Mouse (Mus musculus): ENCODE data around the gene 4930556J24Rik. TPM values are rescaled to one million over a fixed set of nuclear protein-coding genes. Genes with fewer than 3 reads are reported as not detected.
"Not testable (repeated sequence)": the region's sequence is repeated elsewhere in the genome, so short reads cannot be mapped to it uniquely, and the experiment has no call there.

Gene 4930556J24Rik
- polyA plus RNA-seq, 1 experiment from 2014 or later: 0.15 TPM

DNA sequence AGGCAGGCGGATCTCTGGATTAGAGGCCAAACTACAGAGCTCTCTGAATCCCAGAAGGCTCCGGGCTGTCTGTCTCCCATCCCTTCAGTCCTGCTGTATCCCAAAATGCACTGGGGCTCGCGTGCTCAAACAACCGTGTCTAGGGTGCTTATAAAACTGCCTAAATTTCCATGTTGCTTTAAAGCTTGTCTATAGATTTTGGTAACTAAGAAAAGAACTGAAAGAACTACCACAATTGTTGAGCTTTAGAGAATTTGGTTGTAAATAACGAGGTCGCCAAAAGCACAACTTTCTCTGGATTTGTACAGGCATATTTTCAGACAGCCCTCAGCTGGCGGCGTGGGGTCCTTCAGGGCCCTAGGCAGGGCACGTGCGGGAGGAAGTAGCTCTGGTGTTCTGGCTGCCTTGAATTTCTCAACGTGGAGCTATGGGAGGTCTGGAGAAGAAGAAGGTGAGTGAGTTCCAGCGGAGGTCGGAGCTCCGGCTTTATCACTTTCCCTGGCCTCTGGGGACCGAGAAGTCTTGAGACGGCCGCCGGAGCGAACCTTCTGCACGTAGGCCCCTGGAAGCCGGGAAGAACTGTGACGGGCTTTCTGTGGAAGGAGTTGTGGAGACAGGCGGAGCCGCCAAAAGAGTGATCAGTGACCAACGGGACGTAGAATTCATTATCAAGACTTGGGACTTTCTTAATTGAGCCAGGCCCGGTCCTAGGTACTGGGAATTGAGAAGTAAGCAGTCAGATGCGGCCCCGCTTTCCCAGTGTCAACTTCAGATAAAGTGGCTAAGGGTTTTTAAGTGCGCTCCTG is 12.8 kb downstream of the 4930556J24Rik start, which contains the start of gene Pes1:
Pes1 (plus strand) TSS at position 366 of the 806 bp plus-strand sequence.
- Histone ChIP-seq H3K36me3 (peaks cover 15% of the 10 kb centered on the region), H3K4me3 (peak within 1 kb of the TSS; percentile 91), H3K9me3 (no peaks in the 10 kb centered on the region), H3K27me3 (ENCODE audit: insufficient read depth, poor library complexity, severe bottlenecking) (no peaks in the 10 kb centered on the region), H3K4me1 (peaks cover 13% of the 10 kb centered on the region; the same call in 1 of the 2 replicates), H3K27ac (peak within 1 kb of the TSS; percentile 91)
- peak; percentile 92 for DNase-seq (ENCODE audit: low spot score)
- WGBS: under 1% methylated on average over 31 of the region's 31 CpGs

DNA sequence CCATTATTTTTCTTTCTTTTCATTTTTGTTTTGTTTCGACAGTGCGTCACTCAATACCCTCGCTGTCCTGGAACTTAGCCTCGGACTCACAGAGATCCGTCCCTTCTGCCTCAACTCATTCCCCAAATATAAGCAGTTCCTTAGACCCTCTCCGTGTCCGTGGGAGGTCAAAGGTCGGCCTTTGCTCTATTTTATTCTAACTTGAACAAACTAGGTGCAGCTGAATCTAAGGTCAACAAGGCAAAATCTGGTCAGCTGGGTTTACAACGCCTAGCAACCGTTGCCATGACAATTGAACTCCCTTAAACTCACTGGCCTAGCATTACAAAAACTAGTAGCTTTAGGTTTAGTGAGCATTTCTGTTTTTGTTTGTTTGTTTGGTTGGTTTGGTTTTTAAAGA is 13.4 kb downstream of the 4930556J24Rik start:
- Histone ChIP-seq H3K4me1 (peaks cover 13% of the 10 kb centered on the region; the same call in 1 of the 2 replicates), H3K4me3 (peak overlapping the region; percentile 91), H3K27ac (peak overlapping the region; percentile 91), H3K9me3 (no peaks in the 10 kb centered on the region), H3K36me3 (peaks cover 9% of the 10 kb centered on the region), H3K27me3 (ENCODE audit: insufficient read depth, poor library complexity, severe bottlenecking) (no peaks in the 10 kb centered on the region)
- 82% methylated on average over 10 of the region's 10 CpGs for WGBS
- DNase-seq (ENCODE audit: low spot score): no peak

DNA sequence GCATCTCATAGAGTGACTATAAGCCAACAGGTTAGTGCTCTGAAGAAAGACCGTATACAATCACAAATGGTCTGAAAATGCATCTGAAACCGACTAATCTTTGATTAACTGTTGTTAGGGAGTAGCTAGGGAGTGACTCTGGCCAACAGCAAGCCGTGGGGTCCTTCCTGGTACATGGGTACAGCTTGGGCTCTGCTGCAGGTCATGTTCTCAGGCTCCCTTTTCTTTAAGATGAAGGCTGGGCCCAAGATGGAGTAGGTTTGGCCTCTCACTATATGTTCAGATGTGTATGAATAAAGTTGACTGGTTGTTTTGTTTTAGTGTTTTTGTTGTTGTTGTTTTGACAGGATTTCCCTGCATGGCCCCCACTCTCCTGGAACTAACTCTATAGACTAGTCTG is 14.8 kb downstream of the 4930556J24Rik start:
- Histone ChIP-seq H3K27me3 (ENCODE audit: insufficient read depth, poor library complexity, severe bottlenecking) (no peaks in the 10 kb centered on the region), H3K4me1 (peaks cover 13% of the 10 kb centered on the region; the same call in 1 of the 2 replicates), H3K27ac (no peak overlapping the region), H3K4me3 (no peak overlapping the region), H3K36me3 (peaks cover 3% of the 10 kb centered on the region; the same call in 1 of the 2 replicates), H3K9me3 (no peaks in the 10 kb centered on the region)
- 62% methylated on average over 3 of the region's 3 CpGs for WGBS
- DNase-seq (ENCODE audit: low spot score): peak; percentile 59

DNA sequence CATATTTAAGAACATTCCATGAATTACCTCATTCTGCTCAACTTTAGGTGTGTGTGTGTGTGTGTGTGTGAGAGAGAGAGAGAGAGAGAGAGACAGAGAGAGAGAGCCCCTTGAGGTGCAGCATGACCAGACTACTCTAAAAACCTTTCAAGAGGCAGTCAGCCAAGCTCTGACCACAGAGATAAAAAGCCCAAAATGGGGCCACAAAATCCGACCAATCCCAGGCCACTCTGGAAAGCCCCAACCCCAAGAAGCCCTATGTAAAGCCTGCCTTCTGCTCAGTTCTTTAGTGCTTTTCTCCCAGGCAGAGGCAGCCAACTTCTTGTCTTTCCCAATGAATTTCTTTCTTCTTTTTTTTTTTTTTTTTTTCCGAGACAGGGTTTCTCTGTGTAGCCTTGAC is 15.7 kb downstream of the 4930556J24Rik start:
- no peaks in the 10 kb centered on the region for H3K9me3 ChIP-seq
- H3K36me3 ChIP-seq: no peaks in the 10 kb centered on the region
- no peak overlapping the region for H3K4me3 ChIP-seq
- no peaks in the 10 kb centered on the region for H3K27me3 ChIP-seq (ENCODE audit: insufficient read depth, poor library complexity, severe bottlenecking)
- peaks cover 13% of the 10 kb centered on the region; the same call in 1 of the 2 replicates for H3K4me1 ChIP-seq
- H3K27ac ChIP-seq: no peak overlapping the region
- WGBS: 32% methylated on average over 2 of the region's 2 CpGs
- DNase-seq (ENCODE audit: low spot score): peak; percentile 65

DNA sequence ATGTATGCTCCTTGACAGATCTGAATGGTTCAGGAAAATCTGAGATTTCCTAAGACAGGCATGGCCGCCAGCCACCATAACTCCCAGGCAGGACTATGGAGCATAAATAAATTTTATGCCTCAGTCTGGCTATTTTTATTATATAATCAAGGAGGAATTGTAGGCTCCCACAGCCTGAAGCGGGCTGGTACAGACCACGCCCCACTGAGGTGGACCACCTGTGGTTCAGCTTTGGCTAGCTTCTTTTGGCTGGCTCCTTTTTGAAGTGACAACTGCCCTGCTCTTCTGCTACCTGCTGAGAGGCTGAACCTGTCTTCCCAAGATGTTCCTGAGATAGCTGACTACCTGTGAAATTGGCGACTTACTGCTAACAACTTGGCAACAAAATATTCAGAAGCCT is 21.2 kb downstream of the 4930556J24Rik start:
- not testable (repeated sequence) for H3K27me3 ChIP-seq (ENCODE audit: insufficient read depth, poor library complexity, severe bottlenecking); H3K36me3 ChIP-seq; DNase-seq (ENCODE audit: low spot score); H3K4me1 ChIP-seq; H3K27ac ChIP-seq; H3K9me3 ChIP-seq; H3K4me3 ChIP-seq
- WGBS: 67% methylated on average over 4 of the region's 4 CpGs

DNA sequence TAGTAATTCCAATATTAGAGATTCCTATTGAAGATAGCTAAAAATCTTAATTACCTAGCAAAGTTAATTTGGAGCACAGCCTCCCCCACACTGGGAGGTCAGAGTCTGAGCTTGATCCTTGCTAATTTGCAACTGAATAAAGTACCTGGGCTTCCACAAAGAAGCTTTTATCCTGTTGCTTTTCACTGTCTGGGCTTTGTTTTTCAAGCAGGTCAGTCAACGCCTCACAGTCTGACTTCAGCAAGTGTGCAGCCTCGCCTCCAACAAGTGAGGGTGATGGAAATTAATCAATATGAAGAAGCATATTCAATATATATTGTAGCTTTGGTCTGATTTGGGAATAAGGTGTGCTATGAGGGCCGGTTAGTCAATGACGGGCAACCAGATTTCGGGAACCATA is 21.7 kb downstream of the 4930556J24Rik start:
- not testable (repeated sequence) for H3K9me3 ChIP-seq; H3K27me3 ChIP-seq (ENCODE audit: insufficient read depth, poor library complexity, severe bottlenecking); H3K4me3 ChIP-seq; DNase-seq (ENCODE audit: low spot score); H3K27ac ChIP-seq; H3K36me3 ChIP-seq; H3K4me1 ChIP-seq
- 81% methylated on average over 5 of the region's 5 CpGs for WGBS

DNA sequence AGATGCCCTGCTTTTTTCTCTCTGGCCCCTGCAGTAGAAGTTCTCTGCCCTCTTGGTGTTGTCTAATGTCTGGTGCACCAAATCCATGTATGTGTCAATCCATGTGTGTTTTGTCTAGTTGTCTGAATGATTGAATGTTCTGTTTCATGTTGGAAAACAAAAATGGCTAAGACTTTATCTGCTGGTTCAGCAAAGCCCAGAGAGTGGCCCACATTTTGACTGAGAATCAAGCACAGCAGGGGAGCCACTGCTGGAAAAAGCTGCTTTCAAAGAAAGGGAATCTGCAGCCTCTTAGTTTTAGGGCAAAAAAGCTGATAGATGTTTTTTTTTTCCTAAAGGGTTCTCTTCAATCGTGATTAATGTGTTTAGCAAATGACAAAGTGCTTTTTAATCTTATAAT is 30.2 kb downstream of the 4930556J24Rik start:
- no peaks in the 10 kb centered on the region for H3K36me3 ChIP-seq
- no peak overlapping the region for H3K4me3 ChIP-seq
- no peaks in the 10 kb centered on the region for H3K4me1 ChIP-seq
- no peaks in the 10 kb centered on the region for H3K9me3 ChIP-seq
- no peaks in the 10 kb centered on the region for H3K27me3 ChIP-seq (ENCODE audit: insufficient read depth, poor library complexity, severe bottlenecking)
- no peak overlapping the region for H3K27ac ChIP-seq
- WGBS: 17% methylated on average over 1 of the region's 1 CpGs
- DNase-seq (ENCODE audit: low spot score): no peak

DNA sequence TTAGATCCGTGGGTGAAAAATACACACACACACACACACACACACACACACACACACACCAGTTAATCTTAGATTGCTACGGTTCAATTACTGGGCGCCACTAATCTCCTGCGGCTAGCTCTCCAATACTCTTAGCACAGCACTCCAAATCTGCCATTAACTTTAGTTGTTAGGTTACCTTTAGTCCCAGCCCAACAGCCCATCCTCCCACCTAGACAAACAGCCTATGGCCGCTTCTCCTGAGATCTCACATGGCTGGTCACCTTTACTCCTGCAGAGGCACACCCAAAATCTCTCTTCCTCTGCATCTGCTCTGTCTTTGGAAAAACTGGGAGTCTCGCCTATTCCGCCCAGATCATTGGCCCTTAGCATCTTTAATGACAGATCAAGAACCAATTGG is 35.2 kb downstream of the 4930556J24Rik start:
- 82% methylated on average over 7 of the region's 7 CpGs for WGBS
- Histone ChIP-seq H3K4me3 (no peak overlapping the region), H3K36me3 (no peaks in the 10 kb centered on the region), H3K27ac (no peak overlapping the region), H3K27me3 (ENCODE audit: insufficient read depth, poor library complexity, severe bottlenecking) (0 out of 2 replicates have a peak, but pooled peaks cover 4% of the 10 kb centered on the region), H3K4me1 (no peaks in the 10 kb centered on the region), H3K9me3 (no peaks in the 10 kb centered on the region)
- DNase-seq (ENCODE audit: low spot score): no peak

DNA sequence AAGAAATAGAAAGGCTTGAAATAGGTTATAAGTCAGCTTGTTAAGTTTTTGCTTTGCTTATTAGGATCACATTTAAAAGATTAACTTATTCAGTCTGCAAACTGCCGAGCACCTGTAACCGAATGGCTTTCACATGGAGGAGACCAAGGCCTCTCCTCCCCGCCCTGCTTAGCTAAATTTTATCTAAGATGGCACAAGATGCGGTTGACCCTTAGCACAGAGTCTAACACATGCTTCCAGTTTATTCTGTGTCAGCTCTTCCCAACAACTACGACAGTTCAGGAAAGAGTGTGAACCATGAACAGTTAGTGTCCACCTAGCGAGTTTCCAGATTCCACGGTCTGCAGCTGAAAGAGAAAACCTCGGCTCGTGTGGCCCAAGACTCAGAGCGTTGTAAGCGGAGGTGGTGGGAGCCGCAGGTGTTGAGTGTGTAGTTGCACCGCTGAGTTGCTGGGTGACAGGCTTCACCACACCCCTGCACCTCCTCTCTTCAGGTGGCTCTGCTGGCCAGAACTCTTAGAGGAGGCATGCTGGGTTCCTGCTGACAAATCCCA is 39.2 kb downstream of the 4930556J24Rik start:
- H3K27ac ChIP-seq: no peak overlapping the region
- 0 out of 2 replicates have a peak, but pooled peaks cover 4% of the 10 kb centered on the region for H3K27me3 ChIP-seq (ENCODE audit: insufficient read depth, poor library complexity, severe bottlenecking)
- H3K9me3 ChIP-seq: no peaks in the 10 kb centered on the region
- peaks cover 3% of the 10 kb centered on the region; the same call in 1 of the 2 replicates for H3K4me1 ChIP-seq
- no peaks in the 10 kb centered on the region for H3K36me3 ChIP-seq
- no peak for DNase-seq (ENCODE audit: low spot score)
- WGBS: 66% methylated on average over 13 of the region's 13 CpGs
- H3K4me3 ChIP-seq: no peak overlapping the region

DNA sequence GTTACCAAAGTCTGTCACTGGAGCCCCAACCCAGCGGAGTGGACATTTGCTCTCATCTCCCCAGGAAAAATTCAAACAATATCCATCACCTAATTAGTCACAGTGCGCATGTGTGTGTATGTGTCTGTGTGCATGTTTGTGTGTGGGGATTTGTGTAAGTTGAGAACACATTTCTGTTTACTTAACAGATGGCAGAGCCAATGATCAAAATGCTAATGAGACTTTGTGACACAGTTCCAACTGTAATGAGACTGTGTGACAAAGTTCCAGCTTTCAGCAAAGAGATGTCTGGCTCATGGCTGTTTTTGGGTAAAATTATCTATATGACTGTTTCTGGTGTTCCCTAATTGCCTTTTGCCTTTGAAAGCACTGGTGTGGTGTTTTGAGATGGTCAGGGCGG is 40.3 kb downstream of the 4930556J24Rik start:
- Histone ChIP-seq H3K9me3 (no peaks in the 10 kb centered on the region), H3K27me3 (ENCODE audit: insufficient read depth, poor library complexity, severe bottlenecking) (0 out of 2 replicates have a peak, but pooled peaks cover 4% of the 10 kb centered on the region), H3K4me3 (no peak overlapping the region), H3K4me1 (peaks cover 9% of the 10 kb centered on the region), H3K36me3 (no peaks in the 10 kb centered on the region), H3K27ac (no peak overlapping the region)
- DNase-seq (ENCODE audit: low spot score): no peak
- 81% methylated on average over 3 of the region's 3 CpGs for WGBS

DNA sequence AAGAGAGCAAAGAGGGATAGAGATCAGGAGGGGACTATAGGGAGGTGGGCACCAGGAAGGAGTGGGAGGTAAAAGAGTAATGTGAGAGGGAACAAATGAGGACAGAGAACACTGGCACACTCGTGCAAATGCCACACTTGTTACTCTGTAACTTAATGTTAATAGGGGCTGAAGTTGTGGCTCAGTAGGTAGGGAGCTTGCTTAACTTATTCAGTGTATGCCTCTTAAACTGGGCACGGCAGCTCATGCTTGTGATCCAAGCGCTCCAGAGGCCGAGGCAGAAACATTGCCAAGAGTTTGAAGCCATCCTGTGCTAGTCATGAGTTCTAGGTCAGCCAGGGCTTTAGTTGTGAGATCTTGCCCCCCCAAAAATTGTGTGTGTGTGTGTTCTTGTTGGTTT is 41.4 kb downstream of the 4930556J24Rik start:
- Histone ChIP-seq H3K4me3 (no peak overlapping the region), H3K9me3 (no peaks in the 10 kb centered on the region), H3K27me3 (ENCODE audit: insufficient read depth, poor library complexity, severe bottlenecking) (0 out of 2 replicates have a peak, but pooled peaks cover 4% of the 10 kb centered on the region), H3K4me1 (peaks cover 16% of the 10 kb centered on the region), H3K27ac (no peak overlapping the region), H3K36me3 (no peaks in the 10 kb centered on the region)
- DNase-seq (ENCODE audit: low spot score): no peak
- WGBS: 72% methylated on average over 4 of the region's 4 CpGs

DNA sequence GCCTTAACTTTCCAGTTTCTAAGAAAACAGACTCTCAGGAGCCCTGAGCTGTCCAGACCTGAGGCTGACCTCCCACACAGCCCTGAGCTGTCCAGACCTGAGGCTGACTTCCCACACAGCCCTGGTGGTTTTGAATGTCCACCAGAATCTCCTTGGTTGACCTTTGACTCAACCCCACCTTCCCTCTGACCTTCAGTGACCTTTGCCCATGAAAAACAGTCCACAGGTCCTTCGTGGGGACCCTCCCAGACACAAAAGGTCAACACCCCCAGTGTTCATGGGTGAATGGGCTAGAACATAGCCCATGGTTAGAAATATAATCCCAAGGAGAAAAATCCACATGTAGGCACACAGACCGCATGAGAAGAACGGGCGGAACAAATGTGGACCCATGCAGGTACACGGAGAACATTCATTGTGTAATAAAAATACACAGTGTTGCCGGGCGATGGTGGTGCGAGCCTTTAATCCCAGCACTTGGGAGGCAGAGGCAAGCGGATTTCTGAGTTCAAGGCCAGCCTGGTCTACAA is 42.8 kb downstream of the 4930556J24Rik start:
- H3K4me3 ChIP-seq: no peak overlapping the region
- 90% methylated on average over 9 of the region's 9 CpGs for WGBS
- no peak overlapping the region for H3K27ac ChIP-seq
- peak; percentile 52 for DNase-seq (ENCODE audit: low spot score)
- H3K36me3 ChIP-seq: no peaks in the 10 kb centered on the region
- peaks cover 16% of the 10 kb centered on the region for H3K4me1 ChIP-seq
- H3K27me3 ChIP-seq (ENCODE audit: insufficient read depth, poor library complexity, severe bottlenecking): 0 out of 2 replicates have a peak, but pooled peaks cover 4% of the 10 kb centered on the region
- H3K9me3 ChIP-seq: no peaks in the 10 kb centered on the region
